Mouse (Mus musculus): ENCODE results near the gene Calr4. TPM values are rescaled to one million over a fixed set of nuclear protein-coding genes. Genes with fewer than 3 reads are reported as not detected.

Calr4 gene
- total RNA-seq (2012; rRNA removed) (not detected in 2 replicates), total RNA-seq (2014; rRNA removed) (not detected in 2 replicates), polyA plus RNA-seq (2012; ENCODE audit: insufficient read length, low read depth) (not detected in 2 replicates)

- dilution Hi-C loops (cut with MboI; ENCODE audit: extremely low pct_ligation_motif_present, extremely low pct_unique_long_range_greater_than_20kb, low sequenced_read_pairs) (no loop called here), in situ Hi-C loops (cut with MboI; ENCODE audit: low pct_ligation_motif_present, low pct_unique_long_range_greater_than_20kb, low sequenced_read_pairs) (no loop called here)
- Histone ChIP-seq H3K36me3 (replicated peaks in 1 of 2; ENCODE audit: control insufficient read depth in 1 of 2, insufficient read depth in 1 of 2, low read length in 1 of 2) (no peaks in the 10 kb centered on the region), H3K4me2 (ENCODE audit: insufficient read depth, low read depth, poor library complexity, severe bottlenecking) (no peak within 1 kb of the TSS), H3K9me3 (replicated peaks; ENCODE audit: low read length) (no peaks in the 10 kb centered on the region), H3K27ac (ENCODE audit: insufficient read depth, low read depth) (no peak within 1 kb of the TSS), H3K79me2 (replicated peaks; ENCODE audit: control insufficient read depth, extremely low read depth, insufficient read depth, poor library complexity, severe bottlenecking) (no peaks in the 10 kb centered on the region), H3K9ac (ENCODE audit: insufficient read depth, low read depth) (no peak within 1 kb of the TSS), H3K4me3 (replicated peaks in 1 of 3; ENCODE audit: low read depth in 2 of 3, low read length in 2 of 3, poor library complexity in 1 of 3) (no peak within 1 kb of the TSS), H3K27me3 (replicated peaks) (peaks cover 5% of the 10 kb centered on the region), H3K4me1 (ENCODE audit: control insufficient read depth in 1 of 2, insufficient read depth in 2 of 2) (peaks cover 6 to 23% of the 10 kb centered on the region in 2 experiments; a peak in 3 of 4 replicates)
- no peak for DNase-seq (ENCODE audit: extremely low read depth)
- TF ChIP-seq NRF1 (IDR thresholded peaks at IDR 0.05; ENCODE audit: low read depth, low read length) (no peak), ZKSCAN1 (IDR thresholded peaks at IDR 0.05; ENCODE audit: borderline replicate concordance, low read depth, low read length) (no peak), MEF2A (IDR thresholded peaks at IDR 0.05; ENCODE audit: borderline replicate concordance, low read depth, low read length) (no peak), POLR2AphosphoS2 (IDR thresholded peaks at IDR 0.05; ENCODE audit: low read depth, low read length) (no peak), CHD1 (IDR thresholded peaks at IDR 0.05; ENCODE audit: low read depth, low read length) (no peak), TCF12 (IDR thresholded peaks at IDR 0.05; ENCODE audit: low read depth, low read length) (no peak), CTCF (conservative IDR thresholded peaks at IDR 0.05 in 1 of 2, IDR thresholded peaks at IDR 0.05 in 1 of 2; ENCODE audit: low read depth in 2 of 2, low read length in 2 of 2) (no peak), SIN3A (IDR thresholded peaks at IDR 0.05; ENCODE audit: low read length) (no peak), KAT2A (IDR thresholded peaks at IDR 0.05; ENCODE audit: insufficient replicate concordance, low read length) (no peak)
Measured at GRCm38 (mm10) chr4:109234185-109234584, at the start of gene Calr4. Gene Calr4 (plus strand): TSS chr4:109234485.

GRCm38 (mm10) chr4:109185616-109186405 lies 48.5 kb upstream of the Calr4 start:
- TF ChIP-seq MAFK (IDR thresholded peaks at IDR 0.05; ENCODE audit: insufficient replicate concordance, low read length) (no peak), MXI1 (IDR thresholded peaks at IDR 0.05; ENCODE audit: low read depth, low read length) (no peak), UBTF (IDR thresholded peaks at IDR 0.05; ENCODE audit: low read depth, low read length) (no peak), EP300 (IDR thresholded peaks at IDR 0.05; ENCODE audit: low read length) (no peak), USF1 (IDR thresholded peaks at IDR 0.05; ENCODE audit: low read depth, low read length) (no peak), NRF1 (IDR thresholded peaks at IDR 0.05; ENCODE audit: low read depth, low read length) (no peak), MEF2A (IDR thresholded peaks at IDR 0.05; ENCODE audit: borderline replicate concordance, low read depth, low read length) (no peak), ZMIZ1 (IDR thresholded peaks at IDR 0.05; ENCODE audit: low read depth, low read length) (no peak), ETS1 (conservative IDR thresholded peaks at IDR 0.05; ENCODE audit: low read depth, low read length) (no peak), JUN (IDR thresholded peaks at IDR 0.05; ENCODE audit: insufficient read depth, low read depth, low read length) (no peak), USF2 (conservative IDR thresholded peaks at IDR 0.05; ENCODE audit: low read depth, low read length) (no peak), TCF12 (IDR thresholded peaks at IDR 0.05; ENCODE audit: low read depth, low read length) (no peak), E2F4 (IDR thresholded peaks at IDR 0.05; ENCODE audit: insufficient replicate concordance, low read depth, low read length) (no peak), CHD1 (IDR thresholded peaks at IDR 0.05; ENCODE audit: low read depth, low read length) (no peak), RAD21 (IDR thresholded peaks at IDR 0.05; ENCODE audit: low read depth, low read length) (no peak), RCOR1 (conservative IDR thresholded peaks at IDR 0.05; ENCODE audit: low read depth, low read length) (no peak), MAZ (IDR thresholded peaks at IDR 0.05; ENCODE audit: low read depth, low read length) (no peak), ZKSCAN1 (IDR thresholded peaks at IDR 0.05; ENCODE audit: borderline replicate concordance, low read depth, low read length) (no peak), JUND (conservative IDR thresholded peaks at IDR 0.05; ENCODE audit: low read depth, low read length) (no peak)
- DNase-seq (ENCODE audit: extremely low read depth), result no peak
- H3K27me3 ChIP-seq (replicated peaks), result no peaks in the 10 kb centered on the region
- dilution Hi-C loops (cut with MboI; ENCODE audit: extremely low pct_ligation_motif_present, extremely low pct_unique_long_range_greater_than_20kb, low sequenced_read_pairs) (no loop called here), in situ Hi-C loops (cut with MboI; ENCODE audit: low pct_ligation_motif_present, low pct_unique_long_range_greater_than_20kb, low sequenced_read_pairs) (no loop called here)
- H3K9ac ChIP-seq (ENCODE audit: insufficient read depth, low read depth), result no peak overlapping the region
- H3K4me1 ChIP-seq (ENCODE audit: control insufficient read depth in 1 of 2, insufficient read depth in 2 of 2), result peaks cover 3 to 7% of the 10 kb centered on the region in 2 experiments; a peak in 1 of 4 replicates
- H3K79me2 ChIP-seq (replicated peaks; ENCODE audit: control insufficient read depth, extremely low read depth, insufficient read depth, poor library complexity, severe bottlenecking), result no peaks in the 10 kb centered on the region
- H3K4me2 ChIP-seq (ENCODE audit: insufficient read depth, low read depth, poor library complexity, severe bottlenecking), result no peak overlapping the region
- no peak overlapping the region for H3K4me3 ChIP-seq (replicated peaks in 1 of 3; ENCODE audit: low read depth in 2 of 3, low read length in 2 of 3, poor library complexity in 1 of 3)
- no peaks in the 10 kb centered on the region for H3K9me3 ChIP-seq (replicated peaks; ENCODE audit: low read length)
- H3K36me3 ChIP-seq (replicated peaks in 1 of 2; ENCODE audit: control insufficient read depth in 1 of 2, insufficient read depth in 1 of 2, low read length in 1 of 2), result no peaks in the 10 kb centered on the region
- H3K27ac ChIP-seq (ENCODE audit: insufficient read depth, low read depth), result no peak overlapping the region
